Mouse (Mus musculus): Measurements from ENCODE around the gene Osbpl8. TPM values are rescaled to one million over a fixed set of nuclear protein-coding genes. Genes with fewer than 3 reads are reported as not detected.
"Not testable (repeated sequence)": the region's sequence is repeated elsewhere in the genome, so short reads cannot be mapped to it uniquely, and the experiment has no call there.

The Osbpl8 gene
- polyA plus RNA-seq, 1 experiment from 2014 or later: 11.9 TPM

- ATAC-seq (ENCODE audit: low FRiP score) (no peak), DNase-seq (ENCODE audit: low spot score, missing footprints) (no peak)
- 82% methylated on average over 6 of the region's 6 CpGs for WGBS
- Histone ChIP-seq H3K27ac (ENCODE audit: low read depth, low read length) (no peak overlapping the region), H3K4me2 (no peak overlapping the region), H3K9me3 (ENCODE audit: control insufficient read depth, low read length) (no peaks in the 10 kb centered on the region), H3K36me3 (ENCODE audit: control insufficient read depth, insufficient read depth, low read length) (no peaks in the 10 kb centered on the region), H3K27me3 (ENCODE audit: control insufficient read depth, insufficient read depth, low read length) (no peaks in the 10 kb centered on the region), H3K9ac (ENCODE audit: low read length) (no peak overlapping the region), H3K4me1 (ENCODE audit: control insufficient read depth, insufficient read depth, low read length) (peaks cover 8% of the 10 kb centered on the region), H3K4me3 (ENCODE audit: low read depth, low read length) (no peak overlapping the region)
Observed at GRCm38 (mm10) chr10:111190110-111190795, 25.7 kb downstream of the Osbpl8 start.

GRCm38 (mm10) chr10:111193536-111193935 is 29.0 kb downstream of the Osbpl8 start:
- Histone ChIP-seq H3K27me3 (ENCODE audit: control insufficient read depth, insufficient read depth, low read length) (no peaks in the 10 kb centered on the region), H3K27ac (ENCODE audit: low read depth, low read length) (no peak overlapping the region), H3K9me3 (ENCODE audit: control insufficient read depth, low read length) (no peaks in the 10 kb centered on the region), H3K36me3 (ENCODE audit: control insufficient read depth, insufficient read depth, low read length) (no peaks in the 10 kb centered on the region), H3K4me1 (ENCODE audit: control insufficient read depth, insufficient read depth, low read length) (0 out of 2 replicates have a peak, but pooled peaks cover 4% of the 10 kb centered on the region), H3K9ac (ENCODE audit: low read length) (no peak overlapping the region), H3K4me3 (ENCODE audit: low read depth, low read length) (no peak overlapping the region), H3K4me2 (no peak overlapping the region)
- peak; percentile 65 for DNase-seq (ENCODE audit: low spot score, missing footprints)
- 82% methylated on average over 4 of the region's 4 CpGs for WGBS
- no peak for ATAC-seq (ENCODE audit: low FRiP score)

- ATAC-seq (ENCODE audit: low FRiP score) (no peak), DNase-seq (ENCODE audit: low spot score, missing footprints) (peak; percentile 51)
- Histone ChIP-seq H3K9ac (ENCODE audit: low read length) (no peak overlapping the region), H3K4me2 (no peak overlapping the region), H3K9me3 (ENCODE audit: control insufficient read depth, low read length) (no peaks in the 10 kb centered on the region), H3K27ac (ENCODE audit: low read depth, low read length) (no peak overlapping the region), H3K27me3 (ENCODE audit: control insufficient read depth, insufficient read depth, low read length) (no peaks in the 10 kb centered on the region), H3K4me3 (ENCODE audit: low read depth, low read length) (no peak overlapping the region), H3K36me3 (ENCODE audit: control insufficient read depth, insufficient read depth, low read length) (no peaks in the 10 kb centered on the region), H3K4me1 (ENCODE audit: control insufficient read depth, insufficient read depth, low read length) (no peaks in the 10 kb centered on the region)
- WGBS: 85% methylated on average over 2 of the region's 2 CpGs
Observed at GRCm38 (mm10) chr10:111196191-111196590, 31.6 kb downstream of the Osbpl8 start.

GRCm38 (mm10) chr10:111198705-111199104 is 34.2 kb downstream of the Osbpl8 start:
- H3K4me3 ChIP-seq (ENCODE audit: low read depth, low read length); ATAC-seq (ENCODE audit: low FRiP score); H3K9me3 ChIP-seq (ENCODE audit: control insufficient read depth, low read length); H3K9ac ChIP-seq (ENCODE audit: low read length); H3K36me3 ChIP-seq (ENCODE audit: control insufficient read depth, insufficient read depth, low read length); DNase-seq (ENCODE audit: low spot score, missing footprints); H3K4me2 ChIP-seq; H3K4me1 ChIP-seq (ENCODE audit: control insufficient read depth, insufficient read depth, low read length); H3K27me3 ChIP-seq (ENCODE audit: control insufficient read depth, insufficient read depth, low read length); H3K27ac ChIP-seq (ENCODE audit: low read depth, low read length): not testable (repeated sequence)
- 83% methylated on average over 3 of the region's 5 CpGs for WGBS

GRCm38 (mm10) chr10:111201120-111201519 is 36.6 kb downstream of the Osbpl8 start:
- Histone ChIP-seq H3K9ac (ENCODE audit: low read length) (no peak overlapping the region), H3K27me3 (ENCODE audit: control insufficient read depth, insufficient read depth, low read length) (no peaks in the 10 kb centered on the region), H3K4me1 (ENCODE audit: control insufficient read depth, insufficient read depth, low read length) (no peaks in the 10 kb centered on the region), H3K36me3 (ENCODE audit: control insufficient read depth, insufficient read depth, low read length) (no peaks in the 10 kb centered on the region), H3K9me3 (ENCODE audit: control insufficient read depth, low read length) (no peaks in the 10 kb centered on the region), H3K27ac (ENCODE audit: low read depth, low read length) (no peak overlapping the region), H3K4me3 (ENCODE audit: low read depth, low read length) (no peak overlapping the region), H3K4me2 (no peak overlapping the region)
- ATAC-seq (ENCODE audit: low FRiP score) (no peak), DNase-seq (ENCODE audit: low spot score, missing footprints) (no peak)
- 90% methylated on average over 7 of the region's 7 CpGs for WGBS

DNA sequence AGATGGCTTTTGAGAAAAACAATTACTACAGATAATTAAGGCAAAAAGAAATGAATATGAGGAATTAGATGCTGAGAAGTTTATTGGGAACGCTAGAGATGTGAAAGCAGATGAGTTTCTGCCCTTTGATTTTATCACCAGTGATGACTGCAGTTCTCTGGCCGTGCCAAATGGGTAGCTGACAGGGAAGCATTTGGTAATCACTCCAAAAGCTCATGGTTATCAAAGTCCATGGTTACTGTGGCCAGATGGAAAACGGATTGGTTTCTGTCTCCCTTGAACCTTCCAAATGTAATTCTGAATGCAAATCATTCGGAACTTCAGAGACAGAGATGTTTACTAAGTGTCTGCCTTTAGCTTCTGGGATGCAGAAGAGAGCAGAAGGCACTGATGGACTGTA is 37.1 kb downstream of the Osbpl8 start:
- 87% methylated on average over 4 of the region's 4 CpGs for WGBS
- Histone ChIP-seq H3K27me3 (ENCODE audit: control insufficient read depth, insufficient read depth, low read length) (no peaks in the 10 kb centered on the region), H3K4me3 (ENCODE audit: low read depth, low read length) (no peak overlapping the region), H3K36me3 (ENCODE audit: control insufficient read depth, insufficient read depth, low read length) (no peaks in the 10 kb centered on the region), H3K9me3 (ENCODE audit: control insufficient read depth, low read length) (no peaks in the 10 kb centered on the region), H3K4me1 (ENCODE audit: control insufficient read depth, insufficient read depth, low read length) (no peaks in the 10 kb centered on the region), H3K9ac (ENCODE audit: low read length) (no peak overlapping the region), H3K4me2 (no peak overlapping the region), H3K27ac (ENCODE audit: low read depth, low read length) (no peak overlapping the region)
- DNase-seq (ENCODE audit: low spot score, missing footprints) (peak; percentile 19), ATAC-seq (ENCODE audit: low FRiP score) (no peak)

GRCm38 (mm10) chr10:111204089-111204488 is 39.5 kb downstream of the Osbpl8 start:
- no peak overlapping the region for H3K4me3 ChIP-seq (ENCODE audit: low read depth, low read length)
- DNase-seq (ENCODE audit: low spot score, missing footprints): peak; percentile 54
- no peak for ATAC-seq (ENCODE audit: low FRiP score)
- no peaks in the 10 kb centered on the region for H3K4me1 ChIP-seq (ENCODE audit: control insufficient read depth, insufficient read depth, low read length)
- H3K9me3 ChIP-seq (ENCODE audit: control insufficient read depth, low read length): no peaks in the 10 kb centered on the region
- H3K27me3 ChIP-seq (ENCODE audit: control insufficient read depth, insufficient read depth, low read length): no peaks in the 10 kb centered on the region
- WGBS: 90% methylated on average over 5 of the region's 5 CpGs
- H3K9ac ChIP-seq (ENCODE audit: low read length): no peak overlapping the region
- no peak overlapping the region for H3K27ac ChIP-seq (ENCODE audit: low read depth, low read length)
- H3K36me3 ChIP-seq (ENCODE audit: control insufficient read depth, insufficient read depth, low read length): no peaks in the 10 kb centered on the region
- H3K4me2 ChIP-seq: no peak overlapping the region

GRCm38 (mm10) chr10:111205421-111205820 is 40.9 kb downstream of the Osbpl8 start:
- ATAC-seq (ENCODE audit: low FRiP score) (no peak), DNase-seq (ENCODE audit: low spot score, missing footprints) (no peak)
- Histone ChIP-seq H3K9me3 (ENCODE audit: control insufficient read depth, low read length) (no peaks in the 10 kb centered on the region), H3K27me3 (ENCODE audit: control insufficient read depth, insufficient read depth, low read length) (no peaks in the 10 kb centered on the region), H3K4me2 (no peak overlapping the region), H3K36me3 (ENCODE audit: control insufficient read depth, insufficient read depth, low read length) (no peaks in the 10 kb centered on the region), H3K4me1 (ENCODE audit: control insufficient read depth, insufficient read depth, low read length) (no peaks in the 10 kb centered on the region), H3K27ac (ENCODE audit: low read depth, low read length) (no peak overlapping the region), H3K9ac (ENCODE audit: low read length) (no peak overlapping the region), H3K4me3 (ENCODE audit: low read depth, low read length) (no peak overlapping the region)
- 96% methylated on average over 2 of the region's 2 CpGs for WGBS

- no peaks in the 10 kb centered on the region for H3K4me1 ChIP-seq (ENCODE audit: control insufficient read depth, insufficient read depth, low read length)
- H3K4me2 ChIP-seq: no peak overlapping the region
- no peaks in the 10 kb centered on the region for H3K36me3 ChIP-seq (ENCODE audit: control insufficient read depth, insufficient read depth, low read length)
- H3K9ac ChIP-seq (ENCODE audit: low read length): no peak overlapping the region
- no peaks in the 10 kb centered on the region for H3K27me3 ChIP-seq (ENCODE audit: control insufficient read depth, insufficient read depth, low read length)
- WGBS: 74% methylated on average over 9 of the region's 9 CpGs
- no peaks in the 10 kb centered on the region for H3K9me3 ChIP-seq (ENCODE audit: control insufficient read depth, low read length)
- H3K27ac ChIP-seq (ENCODE audit: low read depth, low read length): no peak overlapping the region
- H3K4me3 ChIP-seq (ENCODE audit: low read depth, low read length): no peak overlapping the region
- DNase-seq (ENCODE audit: low spot score, missing footprints) (peak; percentile 72), ATAC-seq (ENCODE audit: low FRiP score) (no peak)
Observed at GRCm38 (mm10) chr10:111207386-111207785, 42.8 kb downstream of the Osbpl8 start.

Data from midbrain, embryonic 11.5 days (tissue).